In genomic region chr11:86581250-86581753, GRCm38 (mm10) we compare ENCODE assay signal across 8 mouse cellular contexts. TPM values are rescaled to one million over a fixed set of nuclear protein-coding genes. Genes with fewer than 3 reads are reported as not detected.
DNase-seq lines count a peak whose midpoint lies in the region; ATAC-seq lines count a peak whose summit lies in the region.

No protein-coding gene starts in this region.

- no peaks in the 10 kb centered on the region for H3K27me3 ChIP-seq in heart, embryonic 10.5 days (ENCODE audit: insufficient read depth, poor library complexity, severe bottlenecking)
- no peaks in the 10 kb centered on the region for H3K27me3 ChIP-seq in hindbrain, embryonic 16.5 days (replicated peaks; ENCODE audit: control insufficient read depth, insufficient read depth, low read length)

- no peak overlapping the region for H3K4me3 ChIP-seq in heart, embryonic 10.5 days
- H3K4me3 ChIP-seq in hindbrain, embryonic 16.5 days (ENCODE audit: low read length) = no peak overlapping the region

- no peaks in the 10 kb centered on the region for H3K9me3 ChIP-seq in heart, embryonic 10.5 days
- H3K9me3 ChIP-seq in hindbrain, embryonic 16.5 days (ENCODE audit: control insufficient read depth, low read length) = no peaks in the 10 kb centered on the region

- DNase-seq in CD4-positive helper T cell, adult 2 months (ENCODE audit: low read depth, low spot score) = peak; percentile 90
- peak; percentile 85 for DNase-seq in adipocyte (ENCODE audit: low spot score)
- DNase-seq in heart, embryonic 10.5 days (ENCODE audit: low spot score) = no peak
- DNase-seq in kidney, postnatal 14 days = peak; percentile 71
- no peak for DNase-seq in cerebellum, postnatal 36 days
- no peak for DNase-seq in cerebellum, adult 9-10 months

- no peak overlapping the region for H3K9ac ChIP-seq in hindbrain, embryonic 16.5 days (ENCODE audit: low read depth, low read length)

- no peaks in the 10 kb centered on the region for H3K36me3 ChIP-seq in heart, embryonic 10.5 days
- no peaks in the 10 kb centered on the region for H3K36me3 ChIP-seq in hindbrain, embryonic 16.5 days (ENCODE audit: control insufficient read depth, insufficient read depth, low read length)

- 32% methylated on average over 11 of the region's 11 CpGs for WGBS in heart, embryonic 10.5 days
- 77% methylated on average over 11 of the region's 11 CpGs for WGBS in hindbrain, embryonic 16.5 days

- no peak overlapping the region for H3K4me2 ChIP-seq in hindbrain, embryonic 16.5 days (ENCODE audit: low read length)

- peaks cover 45% of the 10 kb centered on the region for H3K4me1 ChIP-seq in heart, embryonic 10.5 days
- no peaks in the 10 kb centered on the region for H3K4me1 ChIP-seq in hindbrain, embryonic 16.5 days (ENCODE audit: control insufficient read depth, insufficient read depth, low read depth, low read length)

- ATAC-seq in megakaryocyte-erythroid progenitor cell, adult 5-6 weeks (replicated peaks; ENCODE audit: low FRiP score, low TSS enrichment, poor library complexity, severe bottlenecking) = peak; percentile 69
- ATAC-seq in hindbrain, embryonic 16.5 days = no peak

- H3K27ac ChIP-seq in heart, embryonic 10.5 days = peak overlapping the region; percentile 77
- H3K27ac ChIP-seq in hindbrain, embryonic 16.5 days (ENCODE audit: low read depth, low read length) = no peak overlapping the region

RNA-seq across cellular contexts. Expression of gene Tubd1, which starts 36.5 kb away (rescaled TPM):
- 11.8 and 12.8 TPM in 2 replicates for polyA plus RNA-seq in heart, embryonic 10.5 days (2016; fragmentation: Nextera tagmentation; extraction: Ambion mirVana)
- total RNA-seq in megakaryocyte-erythroid progenitor cell, adult 5-6 weeks (2014; fragmentation: Nextera tagmentation) = 17.5 and 20.8 TPM in 2 replicates
- 13.7 and 20.5 TPM in 2 replicates for total RNA-seq in megakaryocyte-erythroid progenitor cell, adult 5-6 weeks (2017)
- polyA plus RNA-seq in hindbrain, embryonic 16.5 days (2015; fragmentation: Nextera tagmentation; extraction: Ambion mirVana) = 6.5 and 7.7 TPM in 2 replicates

RNA-seq across cellular contexts. Expression of gene Rps6kb1, which starts 36.7 kb away (rescaled TPM):
- polyA plus RNA-seq in heart, embryonic 10.5 days (2016; fragmentation: Nextera tagmentation; extraction: Ambion mirVana) = 54.3 and 60.4 TPM in 2 replicates
- 45.2 and 49.5 TPM in 2 replicates for total RNA-seq in megakaryocyte-erythroid progenitor cell, adult 5-6 weeks (2014; fragmentation: Nextera tagmentation)
- 45.4 and 52.7 TPM in 2 replicates for total RNA-seq in megakaryocyte-erythroid progenitor cell, adult 5-6 weeks (2017)
- polyA plus RNA-seq in hindbrain, embryonic 16.5 days (2015; fragmentation: Nextera tagmentation; extraction: Ambion mirVana) = 53.0 and 53.1 TPM in 2 replicates

Comparison
In these comparisons a context has a peak if more than half of its experiments do, and no peak if none do; other contexts are left out.
1. DNase-seq: peak in CD4-positive helper T cell, adult 2 months (single experiment), adipocyte (single experiment) and kidney, postnatal 14 days (single experiment); none in heart, embryonic 10.5 days (single experiment), cerebellum, postnatal 36 days (0 of 2) and cerebellum, adult 9-10 months (single experiment).